Mouse (Mus musculus): ENCODE results near the gene Sptbn4.
A peak's percentile ranks its signal among the peaks of the same experiment; 100 is the strongest.
"Not testable (repeated sequence)": the region's sequence is repeated elsewhere in the genome, so short reads cannot be mapped to it uniquely, and the experiment has no call there.

Sptbn4 gene

DNA sequence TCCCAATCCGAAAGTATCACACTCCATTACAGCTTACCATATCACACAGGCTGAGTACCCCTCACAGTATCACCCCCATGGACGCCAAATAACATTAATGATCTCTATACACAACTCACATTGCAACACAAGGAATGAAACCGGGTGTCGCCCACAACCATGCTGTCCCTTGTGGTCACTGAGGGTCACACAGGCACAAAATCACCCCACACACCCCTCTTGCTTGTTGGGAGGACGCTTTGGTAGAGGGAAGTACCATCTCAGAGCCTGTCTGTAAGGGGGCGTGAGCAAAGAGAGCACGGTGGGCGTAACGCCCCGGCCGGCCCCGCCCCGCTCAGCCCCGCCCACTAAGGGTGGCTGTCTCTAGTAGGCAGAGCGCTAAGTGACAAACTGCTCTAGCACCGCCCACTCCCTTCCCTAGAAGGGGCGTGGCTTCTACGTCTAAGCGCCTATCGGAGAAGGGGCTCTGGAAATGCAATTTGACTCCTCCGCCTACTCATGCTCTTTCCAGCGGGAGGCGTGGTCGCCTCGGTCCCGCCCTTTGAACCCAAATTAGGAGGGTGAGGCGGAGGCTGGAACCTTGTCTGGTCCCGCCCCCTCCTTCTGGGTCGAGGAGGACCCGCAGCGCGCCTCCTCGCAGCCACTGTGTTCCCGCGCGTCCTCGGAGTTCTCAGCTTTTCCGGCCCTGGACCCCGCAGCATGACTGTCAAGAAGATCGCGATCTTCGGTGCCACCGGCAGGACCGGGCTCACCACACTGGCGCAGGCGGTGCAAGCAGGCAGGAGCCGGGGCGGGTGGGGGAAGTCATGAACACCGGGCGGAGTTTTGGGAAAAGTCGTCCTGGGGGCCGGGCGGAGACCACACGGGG, at the start of gene Sptbn4, which contains the start of gene Blvrb:
Gene Sptbn4, minus strand, starts transcription at position 268 of the 868 bp plus-strand sequence.
Gene Blvrb, plus strand, starts transcription at position 560 of the 868 bp plus-strand sequence.
- DNase-seq, result peak; percentile 99 to 100

- not testable (repeated sequence) for DNase-seq
These were observed 47.3 kb upstream of the Sptbn4 start for GRCm38 (mm10) chr7:27494659-27495367.

- DNase-seq, result no peak
These were observed 46.0 kb upstream of the Sptbn4 start for GRCm38 (mm10) chr7:27493450-27493849.

GRCm38 (mm10) chr7:27493022-27493421, 45.5 kb upstream of the Sptbn4 start:
- no peak for DNase-seq

GRCm38 (mm10) chr7:27491856-27492255, 44.4 kb upstream of the Sptbn4 start:
- peak; percentile 41 to 63 for DNase-seq

- DNase-seq, result peak; percentile 93 to 96
These were observed 43.2 kb upstream of the Sptbn4 start for GRCm38 (mm10) chr7:27490543-27491329.

- no peak for DNase-seq
These were observed 42.7 kb upstream of the Sptbn4 start for GRCm38 (mm10) chr7:27490227-27490542.

- no peak for DNase-seq
These were observed 41.9 kb upstream of the Sptbn4 start for GRCm38 (mm10) chr7:27489270-27489869.

GRCm38 (mm10) chr7:27487740-27488268, 40.3 kb upstream of the Sptbn4 start:
- peak; percentile 64 to 73 for DNase-seq

GRCm38 (mm10) chr7:27486770-27487697, 39.5 kb upstream of the Sptbn4 start, which contains the start of gene Sertad1:
TSS of gene Sertad1 (plus strand) at chr7:27486910.
- peak; percentile 100 for DNase-seq

DNA sequence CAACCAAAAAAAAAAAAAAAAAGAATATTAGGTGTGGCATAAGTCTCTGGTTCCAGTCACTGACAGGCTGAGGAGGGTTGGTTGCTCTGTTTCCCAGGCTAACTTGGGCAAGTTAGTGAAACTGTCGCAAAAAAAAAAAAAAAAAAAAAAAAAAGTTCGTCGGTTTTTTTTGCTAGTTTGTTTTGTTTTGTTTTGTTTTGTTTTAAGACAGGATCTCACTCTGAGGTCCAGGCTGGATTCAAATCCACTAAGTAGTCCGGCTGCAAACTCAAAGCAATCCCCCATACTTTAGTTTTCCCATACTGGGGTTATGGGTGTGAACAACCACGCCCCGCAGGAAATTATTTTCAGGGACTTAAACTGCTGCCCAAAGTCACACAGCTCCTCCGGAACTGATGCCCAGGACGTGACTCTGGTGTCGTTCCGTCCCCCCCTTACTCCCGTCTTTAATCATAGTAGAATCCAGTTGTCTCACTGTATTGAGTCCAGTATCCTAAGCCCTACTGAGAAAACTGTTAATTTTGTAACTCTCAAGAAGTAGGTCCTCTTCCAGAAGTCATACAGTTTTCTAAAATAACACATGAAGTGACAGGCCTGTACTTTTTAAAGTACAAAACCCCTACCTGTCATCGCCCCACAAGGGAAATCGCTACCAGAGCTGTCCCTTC, 38.8 kb upstream of the Sptbn4 start:
- peak in 1 of 2 experiments; percentile 54 for DNase-seq

DNA sequence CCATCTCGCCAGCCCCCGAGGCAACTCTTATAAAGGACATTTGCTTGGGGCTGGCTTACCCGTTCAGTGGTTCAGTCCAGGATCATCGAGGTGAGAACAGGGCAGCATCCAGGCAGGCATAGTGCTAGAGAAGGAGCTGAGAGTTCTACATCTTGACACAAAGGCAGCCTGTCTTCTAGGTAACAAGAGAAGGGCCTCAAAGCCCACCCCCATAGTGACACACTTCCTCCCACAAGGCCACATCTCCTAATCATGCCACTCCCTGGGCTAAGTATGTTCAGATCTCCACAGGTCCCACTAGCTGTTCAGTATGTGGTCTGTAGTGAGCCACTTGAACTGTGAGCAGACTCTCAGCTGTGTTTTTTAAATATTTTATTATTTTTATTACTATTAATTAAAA, 36.4 kb upstream of the Sptbn4 start:
- no peak for DNase-seq

DNA sequence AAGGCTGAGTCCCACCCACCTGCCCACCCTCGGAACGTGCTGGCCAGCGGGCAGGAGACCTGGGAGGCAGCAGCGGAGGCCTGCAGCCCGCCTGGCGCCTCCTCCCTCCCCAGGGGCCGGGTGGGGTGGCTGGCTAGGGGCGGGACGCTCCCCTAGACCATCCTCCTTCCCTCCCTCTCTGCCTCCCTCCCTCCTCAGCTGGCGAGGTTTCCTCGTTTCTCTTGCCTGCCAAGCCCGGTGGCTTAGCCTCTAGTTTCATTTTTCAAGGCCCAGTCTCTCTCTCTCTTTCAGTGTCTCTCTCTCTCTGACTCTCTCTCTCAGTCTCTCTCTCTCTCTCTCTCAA, 34.1 kb upstream of the Sptbn4 start:
- DNase-seq, result peak; percentile 93 to 96

DNA sequence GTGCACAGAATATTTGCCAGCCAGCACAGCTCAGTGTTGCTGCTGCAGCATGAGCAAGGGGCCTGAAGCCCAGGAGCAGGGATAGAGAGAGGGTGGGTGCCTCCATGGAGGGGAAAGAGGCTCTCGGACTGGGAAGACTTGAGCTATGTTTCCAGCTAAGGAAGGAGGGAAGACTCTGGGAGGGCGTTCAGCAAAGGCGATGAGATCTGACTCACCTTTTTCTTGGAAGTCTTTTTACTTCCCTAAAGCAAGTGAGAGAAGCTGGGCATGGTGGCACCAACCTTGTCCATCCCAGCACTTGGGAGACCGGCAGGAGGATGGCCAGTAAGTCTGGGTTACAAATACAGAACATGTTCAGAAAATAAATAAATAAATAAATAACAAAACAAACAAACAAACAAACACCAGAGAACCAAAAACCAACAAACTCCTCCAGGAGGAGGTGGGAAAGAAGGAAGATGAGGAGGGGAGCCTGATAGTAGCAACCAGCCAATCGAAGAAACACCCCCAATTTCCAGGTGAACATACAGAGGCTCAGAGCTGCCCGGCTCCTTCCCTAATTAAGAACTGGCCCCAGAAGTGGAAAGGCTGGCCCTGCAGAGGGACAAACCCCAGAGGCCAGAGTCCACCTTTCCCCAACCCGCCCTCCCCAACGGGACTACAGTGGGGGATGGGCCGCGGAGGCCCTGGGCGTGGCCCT, 33.6 kb upstream of the Sptbn4 start:
- DNase-seq, result peak in 1 of 2 experiments; percentile 32

GRCm38 (mm10) chr7:27480506-27480905, 33.0 kb upstream of the Sptbn4 start:
- DNase-seq, result peak in 1 of 2 experiments; percentile 46

DNA sequence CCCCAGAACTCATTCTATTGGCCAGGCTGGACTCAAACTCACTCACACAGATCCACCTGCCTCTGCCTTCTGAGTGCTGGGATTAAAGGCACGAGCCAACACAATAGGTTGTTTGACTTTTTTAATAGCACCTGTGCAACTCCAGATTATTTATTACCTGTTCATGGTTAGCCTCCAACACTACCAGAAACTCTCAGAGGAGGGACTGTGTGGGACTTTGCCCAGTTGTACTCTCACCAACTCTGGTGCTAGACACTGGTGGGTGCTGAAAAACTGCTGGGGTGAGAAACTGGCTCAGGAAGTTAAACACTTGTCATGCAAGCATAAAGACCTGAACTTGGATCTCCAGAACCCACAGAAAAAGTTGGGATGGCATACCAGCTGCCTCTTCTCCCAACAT, 32.3 kb upstream of the Sptbn4 start:
- DNase-seq, result peak; percentile 71 to 75

GRCm38 (mm10) chr7:27478561-27478960, 31.1 kb upstream of the Sptbn4 start:
- no peak for DNase-seq

GRCm38 (mm10) chr7:27476098-27476635, 28.7 kb upstream of the Sptbn4 start:
- DNase-seq, result peak; percentile 59 to 70

- no peak for DNase-seq
These were observed 28.1 kb upstream of the Sptbn4 start for GRCm38 (mm10) chr7:27475596-27475995.

GRCm38 (mm10) chr7:27474490-27474954, 27.0 kb upstream of the Sptbn4 start:
- DNase-seq, result peak; percentile 99
